ENCODE assay signal across 8 mouse cellular contexts in the genomic region with DNA sequence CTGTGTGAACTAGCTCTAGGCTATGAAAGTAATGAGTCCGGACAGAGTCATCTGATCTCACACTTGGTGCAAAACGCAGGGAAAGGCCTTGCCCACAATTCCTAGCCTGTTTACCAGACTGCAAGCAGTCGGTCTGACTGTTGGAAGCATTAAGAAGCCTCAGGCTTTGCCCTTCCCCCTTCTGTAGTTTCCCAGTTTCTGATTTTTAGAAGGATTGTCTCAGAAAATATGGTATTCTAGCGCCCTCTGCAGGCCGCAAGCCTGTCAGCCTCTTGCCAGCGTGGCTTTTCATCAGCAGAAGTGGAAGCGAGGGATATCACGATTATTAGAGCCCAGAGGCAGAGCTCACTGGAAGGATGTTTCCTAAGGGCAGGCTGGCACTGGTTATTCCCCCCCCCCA.
DNase-seq lines count a peak whose midpoint lies in the region; ATAC-seq lines count a peak whose summit lies in the region.

No protein-coding gene starts in this region.

- no peak overlapping the region for H3K27ac ChIP-seq in hindbrain, embryonic 15.5 days (replicated peaks)

- no peaks in the 10 kb centered on the region for H3K27me3 ChIP-seq in hindbrain, embryonic 15.5 days

- peak; percentile 73 for ATAC-seq in hindbrain, embryonic 15.5 days (ENCODE audit: low FRiP score, low read depth)
- peak; percentile 58 for ATAC-seq in megakaryocyte, adult 5-6 weeks (ENCODE audit: poor library complexity, severe bottlenecking)

- DNase-seq in WW6 (ENCODE audit: low read depth, low spot score): peak; percentile 64
- peak; percentile 84 to 91 for DNase-seq in cerebellum, postnatal 25 days
- DNase-seq in frontal cortex, postnatal 25 days (ENCODE audit: low spot score in 2 of 2): peak; percentile 77 to 79
- DNase-seq in layer of hippocampus, postnatal 25 days (ENCODE audit: extremely low spot score in 1 of 2, low spot score in 1 of 2): peak; percentile 71 to 95
- DNase-seq in right cerebral cortex, adult 2 months (ENCODE audit: low spot score in 2 of 2): peak; percentile 89
- DNase-seq in urinary bladder, postnatal 25 days (ENCODE audit: low spot score): peak; percentile 87

- no peak overlapping the region for H3K9ac ChIP-seq in hindbrain, embryonic 15.5 days

- no peaks in the 10 kb centered on the region for H3K36me3 ChIP-seq in hindbrain, embryonic 15.5 days

- peaks cover 36% of the 10 kb centered on the region for H3K4me1 ChIP-seq in hindbrain, embryonic 15.5 days (replicated peaks)

- no peak overlapping the region for H3K4me2 ChIP-seq in hindbrain, embryonic 15.5 days

- no peak overlapping the region for H3K4me3 ChIP-seq in hindbrain, embryonic 15.5 days

- 2% methylated on average over 8 of the region's 8 CpGs for WGBS in hindbrain, embryonic 15.5 days

- no peaks in the 10 kb centered on the region for H3K9me3 ChIP-seq in hindbrain, embryonic 15.5 days
